Mouse (Mus musculus): ENCODE measurements around the gene Htr6. TPM values are rescaled to one million over a fixed set of nuclear protein-coding genes. Genes with fewer than 3 reads are reported as not detected.

Gene Htr6
- polyA plus RNA-seq, 1 experiment from 2014 or later, result not detected

DNA sequence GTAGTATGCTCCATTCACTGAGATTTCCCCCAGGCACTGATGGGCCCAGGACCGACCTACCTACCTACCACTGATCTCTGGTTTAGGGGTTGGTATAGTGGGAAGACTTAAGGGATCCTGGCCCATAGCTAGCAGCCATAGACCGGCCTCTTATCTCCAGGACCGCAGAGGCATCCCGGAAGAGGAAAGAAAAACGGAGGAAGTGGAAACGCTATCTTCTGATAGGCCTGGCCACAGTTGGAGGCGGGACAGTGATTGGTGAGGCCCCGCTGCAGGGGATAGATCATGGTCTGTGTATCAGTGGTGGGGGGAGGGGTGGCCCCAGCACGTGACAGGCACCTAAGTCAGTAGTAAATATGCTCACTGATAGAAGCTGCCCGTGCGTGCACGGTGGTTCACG, 56.0 kb downstream of the Htr6 start:
- no peak overlapping the region for H3K27ac ChIP-seq (replicated peaks in 1 of 2; ENCODE audit: control insufficient read depth in 1 of 2, insufficient read depth in 1 of 2, low read depth in 2 of 2, low read length in 2 of 2)
- WGBS, result 39% methylated on average over 13 of the region's 13 CpGs
- ATAC-seq (ENCODE audit: insufficient number of reproducible peaks, insufficient read depth, low FRiP score, low read depth), result no peak

GRCm38 (mm10) chr4:139018976-139019375, 56.4 kb downstream of the Htr6 start:
- WGBS, result 77% methylated on average over 4 of the region's 4 CpGs
- ATAC-seq (ENCODE audit: insufficient number of reproducible peaks, insufficient read depth, low FRiP score, low read depth), result no peak
- no peak overlapping the region for H3K4me2 ChIP-seq (ENCODE audit: low read length)
- H3K9me3 ChIP-seq (ENCODE audit: control insufficient read depth, low read length), result peaks cover 7% of the 10 kb centered on the region; the same call in 1 of the 2 replicates
- no peaks in the 10 kb centered on the region for H3K27me3 ChIP-seq (ENCODE audit: control insufficient read depth, insufficient read depth, low read length)
- H3K9ac ChIP-seq (ENCODE audit: low read length), result no peak overlapping the region
- H3K4me3 ChIP-seq (ENCODE audit: control insufficient read depth in 1 of 2, insufficient read depth in 1 of 2, low read depth in 1 of 2, low read length in 2 of 2), result no peak overlapping the region
- H3K36me3 ChIP-seq (ENCODE audit: control insufficient read depth, insufficient read depth, low read length), result no peaks in the 10 kb centered on the region; the same call in 1 of the 2 replicates
- peaks cover 11 to 18% of the 10 kb centered on the region in 2 experiments for H3K4me1 ChIP-seq (ENCODE audit: control insufficient read depth in 2 of 2, insufficient read depth in 2 of 2, low read length in 2 of 2)
- no peak overlapping the region for H3K27ac ChIP-seq (replicated peaks in 1 of 2; ENCODE audit: control insufficient read depth in 1 of 2, insufficient read depth in 1 of 2, low read depth in 2 of 2, low read length in 2 of 2)

More for the DNA sequence above, 56.0 kb downstream of the Htr6 start:
- Histone ChIP-seq H3K36me3 (ENCODE audit: control insufficient read depth, insufficient read depth, low read length) (no peaks in the 10 kb centered on the region; the same call in 1 of the 2 replicates), H3K4me1 (ENCODE audit: control insufficient read depth in 2 of 2, insufficient read depth in 2 of 2, low read length in 2 of 2) (peaks cover 11 to 18% of the 10 kb centered on the region in 2 experiments), H3K9ac (ENCODE audit: low read length) (no peak overlapping the region), H3K27me3 (ENCODE audit: control insufficient read depth, insufficient read depth, low read length) (no peaks in the 10 kb centered on the region), H3K9me3 (ENCODE audit: control insufficient read depth, low read length) (peaks cover 6% of the 10 kb centered on the region; the same call in 1 of the 2 replicates), H3K4me2 (ENCODE audit: low read length) (peak overlapping the region; percentile 8; the same call in 1 of the 2 replicates), H3K4me3 (ENCODE audit: control insufficient read depth in 1 of 2, insufficient read depth in 1 of 2, low read depth in 1 of 2, low read length in 2 of 2) (no peak overlapping the region)

DNA sequence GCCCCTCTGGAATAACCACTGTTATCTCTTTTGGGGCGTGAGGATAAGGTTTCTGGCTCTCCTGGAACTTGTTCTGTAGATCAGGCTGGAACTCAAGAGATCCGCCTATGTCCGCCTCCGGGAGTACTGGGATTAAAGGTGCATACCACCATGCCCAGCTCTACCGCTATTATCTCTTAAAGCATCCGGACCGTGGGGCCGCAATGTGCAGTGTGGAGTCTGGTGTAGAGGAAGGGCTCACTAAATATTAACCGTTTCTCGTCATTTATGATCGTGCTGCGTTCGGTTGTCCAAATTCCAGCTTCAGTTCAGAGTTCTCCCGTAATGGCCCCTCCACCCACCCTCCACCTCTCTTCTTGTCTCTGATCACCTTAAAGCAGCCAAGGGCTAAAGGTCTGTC, 57.0 kb downstream of the Htr6 start:
- Histone ChIP-seq H3K27me3 (ENCODE audit: control insufficient read depth, insufficient read depth, low read length) (no peaks in the 10 kb centered on the region), H3K4me2 (ENCODE audit: low read length) (no peak overlapping the region), H3K9me3 (ENCODE audit: control insufficient read depth, low read length) (peaks cover 7% of the 10 kb centered on the region; the same call in 1 of the 2 replicates), H3K4me3 (ENCODE audit: control insufficient read depth in 1 of 2, insufficient read depth in 1 of 2, low read depth in 1 of 2, low read length in 2 of 2) (no peak overlapping the region), H3K36me3 (ENCODE audit: control insufficient read depth, insufficient read depth, low read length) (no peaks in the 10 kb centered on the region; the same call in 1 of the 2 replicates), H3K9ac (ENCODE audit: low read length) (no peak overlapping the region), H3K4me1 (ENCODE audit: control insufficient read depth in 2 of 2, insufficient read depth in 2 of 2, low read length in 2 of 2) (peaks cover 11 to 18% of the 10 kb centered on the region in 2 experiments), H3K27ac (replicated peaks in 1 of 2; ENCODE audit: control insufficient read depth in 1 of 2, insufficient read depth in 1 of 2, low read depth in 2 of 2, low read length in 2 of 2) (no peak overlapping the region)
- no peak for ATAC-seq (ENCODE audit: insufficient number of reproducible peaks, insufficient read depth, low FRiP score, low read depth)
- WGBS, result 64% methylated on average over 14 of the region's 14 CpGs

- no peak for ATAC-seq (ENCODE audit: insufficient number of reproducible peaks, insufficient read depth, low FRiP score, low read depth)
- Histone ChIP-seq H3K9me3 (ENCODE audit: control insufficient read depth, low read length) (peaks cover 7% of the 10 kb centered on the region; the same call in 1 of the 2 replicates), H3K4me2 (ENCODE audit: low read length) (no peak overlapping the region), H3K36me3 (ENCODE audit: control insufficient read depth, insufficient read depth, low read length) (no peaks in the 10 kb centered on the region), H3K27me3 (ENCODE audit: control insufficient read depth, insufficient read depth, low read length) (no peaks in the 10 kb centered on the region), H3K27ac (replicated peaks in 1 of 2; ENCODE audit: control insufficient read depth in 1 of 2, insufficient read depth in 1 of 2, low read depth in 2 of 2, low read length in 2 of 2) (no peak overlapping the region), H3K4me1 (ENCODE audit: control insufficient read depth in 2 of 2, insufficient read depth in 2 of 2, low read length in 2 of 2) (peaks cover 4 to 9% of the 10 kb centered on the region in 2 experiments; a peak in 3 of 4 replicates), H3K4me3 (ENCODE audit: control insufficient read depth in 1 of 2, insufficient read depth in 1 of 2, low read depth in 1 of 2, low read length in 2 of 2) (no peak overlapping the region), H3K9ac (ENCODE audit: low read length) (no peak overlapping the region)
- 76% methylated on average over 6 of the region's 6 CpGs for WGBS
Measured at GRCm38 (mm10) chr4:139014793-139015192, 60.6 kb downstream of the Htr6 start.

- H3K9ac ChIP-seq (ENCODE audit: low read length), result no peak overlapping the region
- H3K4me2 ChIP-seq (ENCODE audit: low read length), result no peak overlapping the region
- H3K9me3 ChIP-seq (ENCODE audit: control insufficient read depth, low read length), result peaks cover 7% of the 10 kb centered on the region; the same call in 1 of the 2 replicates
- no peak overlapping the region for H3K4me3 ChIP-seq (ENCODE audit: control insufficient read depth in 1 of 2, insufficient read depth in 1 of 2, low read depth in 1 of 2, low read length in 2 of 2)
- ATAC-seq (ENCODE audit: insufficient number of reproducible peaks, insufficient read depth, low FRiP score, low read depth), result no peak
- no peak overlapping the region for H3K27ac ChIP-seq (replicated peaks in 1 of 2; ENCODE audit: control insufficient read depth in 1 of 2, insufficient read depth in 1 of 2, low read depth in 2 of 2, low read length in 2 of 2)
- H3K4me1 ChIP-seq (ENCODE audit: control insufficient read depth in 2 of 2, insufficient read depth in 2 of 2, low read length in 2 of 2), result peaks cover 0 to 1% of the 10 kb centered on the region in 2 experiments; a peak in 1 of 4 replicates
- no peaks in the 10 kb centered on the region for H3K27me3 ChIP-seq (ENCODE audit: control insufficient read depth, insufficient read depth, low read length)
- no peaks in the 10 kb centered on the region for H3K36me3 ChIP-seq (ENCODE audit: control insufficient read depth, insufficient read depth, low read length)
- 70% methylated on average over 11 of the region's 11 CpGs for WGBS
Measured at GRCm38 (mm10) chr4:139013281-139013680, 62.1 kb downstream of the Htr6 start.

- Histone ChIP-seq H3K9ac (ENCODE audit: low read length) (no peak overlapping the region), H3K36me3 (ENCODE audit: control insufficient read depth, insufficient read depth, low read length) (no peaks in the 10 kb centered on the region), H3K4me1 (ENCODE audit: control insufficient read depth in 2 of 2, insufficient read depth in 2 of 2, low read length in 2 of 2) (no peaks in the 10 kb centered on the region), H3K27me3 (ENCODE audit: control insufficient read depth, insufficient read depth, low read length) (no peaks in the 10 kb centered on the region), H3K4me3 (ENCODE audit: control insufficient read depth in 1 of 2, insufficient read depth in 1 of 2, low read depth in 1 of 2, low read length in 2 of 2) (no peak overlapping the region), H3K27ac (replicated peaks in 1 of 2; ENCODE audit: control insufficient read depth in 1 of 2, insufficient read depth in 1 of 2, low read depth in 2 of 2, low read length in 2 of 2) (no peak overlapping the region), H3K9me3 (ENCODE audit: control insufficient read depth, low read length) (peaks cover 7% of the 10 kb centered on the region; the same call in 1 of the 2 replicates), H3K4me2 (ENCODE audit: low read length) (no peak overlapping the region)
- 90% methylated on average over 13 of the region's 13 CpGs for WGBS
- no peak for ATAC-seq (ENCODE audit: insufficient number of reproducible peaks, insufficient read depth, low FRiP score, low read depth)
Measured at GRCm38 (mm10) chr4:139011201-139011702, 64.1 kb downstream of the Htr6 start.

Other genes with a start within 250 kb of the Htr6 start
- 2.5 and 3.2 TPM in 2 replicates for gene Pla2g5, start 212.1 kb downstream of the Htr6 start, polyA plus RNA-seq (2014; fragmentation: Nextera tagmentation; extraction: Ambion mirVana)
- not detected in 2 replicates for gene Gm13030, start 201.6 kb downstream of the Htr6 start, polyA plus RNA-seq (2014; fragmentation: Nextera tagmentation; extraction: Ambion mirVana)
- not detected in 2 replicates for gene Pla2g2e, start 197.6 kb downstream of the Htr6 start, polyA plus RNA-seq (2014; fragmentation: Nextera tagmentation; extraction: Ambion mirVana)
- gene Otud3, start 161.6 kb downstream of the Htr6 start, polyA plus RNA-seq (2014; fragmentation: Nextera tagmentation; extraction: Ambion mirVana), result 2.6 and 3.2 TPM in 2 replicates
- not detected in 2 replicates for gene Rnf186, start 108.5 kb downstream of the Htr6 start, polyA plus RNA-seq (2014; fragmentation: Nextera tagmentation; extraction: Ambion mirVana)
- gene Tmco4, start 102.7 kb downstream of the Htr6 start, polyA plus RNA-seq (2014; fragmentation: Nextera tagmentation; extraction: Ambion mirVana), result 4.8 and 5.7 TPM in 2 replicates
- 13.0 and 15.1 TPM in 2 replicates for gene Nbl1, start 17.4 kb upstream of the Htr6 start, polyA plus RNA-seq (2014; fragmentation: Nextera tagmentation; extraction: Ambion mirVana)
- 761 and 765 TPM in 2 replicates for gene Minos1, start 55.5 kb upstream of the Htr6 start, polyA plus RNA-seq (2014; fragmentation: Nextera tagmentation; extraction: Ambion mirVana)
- 292 and 301 TPM in 2 replicates for gene Capzb, start 117.3 kb upstream of the Htr6 start, polyA plus RNA-seq (2014; fragmentation: Nextera tagmentation; extraction: Ambion mirVana)
- gene Pqlc2, start 235.1 kb upstream of the Htr6 start, polyA plus RNA-seq (2014; fragmentation: Nextera tagmentation; extraction: Ambion mirVana), result 8.0 and 8.3 TPM in 2 replicates
- gene Akr7a5, start 235.2 kb upstream of the Htr6 start, polyA plus RNA-seq (2014; fragmentation: Nextera tagmentation; extraction: Ambion mirVana), result 61.9 and 62.6 TPM in 2 replicates

Measured in heart, embryonic 14.5 days (tissue).